Mouse (Mus musculus) hindlimb bud, embryonic 11.5 days (tissue): ENCODE data around the gene Brox.

Experiments
- DNase-seq: peaks from one replicate; pipeline ENCODE4 v3.0.0-alpha.2; 2012; ENCODE audit warnings: low read depth, low spot score; ENCODE audit errors: extremely low spot score

The Brox gene

GRCm38 (mm10) chr1:183272867-183273818, 23.9 kb downstream of the Brox start:
- DNase-seq, result no peak

- DNase-seq, result no peak
Measured at GRCm38 (mm10) chr1:183267666-183268065, 29.4 kb downstream of the Brox start.

- DNase-seq, result no peak
Measured at GRCm38 (mm10) chr1:183265921-183266467, 31.1 kb downstream of the Brox start.

GRCm38 (mm10) chr1:183264145-183265008, 32.7 kb downstream of the Brox start:
- no peak for DNase-seq

- DNase-seq, result no peak
Measured at GRCm38 (mm10) chr1:183252574-183252973, 44.5 kb downstream of the Brox start.

GRCm38 (mm10) chr1:183251818-183252217, 45.3 kb downstream of the Brox start:
- no peak for DNase-seq

- DNase-seq, result no peak
Measured at GRCm38 (mm10) chr1:183250612-183251011, 46.5 kb downstream of the Brox start.

- DNase-seq, result no peak
Measured at GRCm38 (mm10) chr1:183248144-183248543, 48.9 kb downstream of the Brox start.

GRCm38 (mm10) chr1:183243293-183243692, 53.8 kb downstream of the Brox start:
- no peak for DNase-seq

GRCm38 (mm10) chr1:183237901-183238300, 59.2 kb downstream of the Brox start:
- peak; percentile 31 for DNase-seq

GRCm38 (mm10) chr1:183236460-183236859, 60.6 kb downstream of the Brox start:
- no peak for DNase-seq

GRCm38 (mm10) chr1:183233679-183234174, 63.3 kb downstream of the Brox start:
- no peak for DNase-seq

- DNase-seq, result no peak
Measured at GRCm38 (mm10) chr1:183232985-183233678, 63.9 kb downstream of the Brox start.

GRCm38 (mm10) chr1:183227469-183227868, 69.6 kb downstream of the Brox start:
- DNase-seq, result no peak
